Mouse (Mus musculus) G1E (cell line): Measurements from ENCODE around the gene Myf5. TPM values are rescaled to one million over a fixed set of nuclear protein-coding genes. Genes with fewer than 3 reads are reported as not detected.

Experiments
- ATAC-seq: 2 replicates; pipeline ENCODE4 v1.8.0; 2016; ENCODE audit warnings: mild to moderate bottlenecking; ENCODE audit not compliant: insufficient number of reproducible peaks, poor library complexity, low FRiP score, severe bottlenecking; ENCODE audit errors: extremely low read depth
- DNase-seq: peaks from one replicate; pipeline ENCODE4 v3.0.0; 2012; ENCODE audit warnings: low spot score
- H3K27me3 ChIP-seq: 2 replicates; pipeline ENCODE4 v1.6.1; 2012; ENCODE audit warnings: mild to moderate bottlenecking, low read length, inconsistent platforms; ENCODE audit not compliant: insufficient read depth
- H3K36me3 ChIP-seq: replicated peaks from 2 replicates; pipeline ENCODE3; 2012; ENCODE audit warnings: mild to moderate bottlenecking, inconsistent platforms
- H3K4me1 ChIP-seq: 2 replicates; pipeline ENCODE4 v1.6.1; 2012; ENCODE audit warnings: low read depth, low read length, inconsistent platforms, mixed read lengths; ENCODE audit not compliant: insufficient read depth
- H3K4me3 ChIP-seq: 2 replicates; pipeline ENCODE4 v1.5.1; 2012; ENCODE audit warnings: low read depth, mild to moderate bottlenecking, inconsistent platforms, low read length, moderate library complexity, mixed read lengths
- H3K9me3 ChIP-seq: replicated peaks from 2 replicates; pipeline ENCODE4 v1.6.1; 2012; ENCODE audit warnings: inconsistent platforms
- CTCF ChIP-seq: IDR thresholded peaks from 2 replicates; pipeline ENCODE4 v1.5.1; 2012; ENCODE audit warnings: low read depth, low read length, inconsistent platforms, mixed read lengths
- GATA1 ChIP-seq: IDR thresholded peaks from 2 replicates; pipeline ENCODE4 v1.6.1; 2012; ENCODE audit warnings: borderline replicate concordance, low read length, inconsistent platforms, mixed read lengths
- GATA2 ChIP-seq: IDR thresholded peaks from 2 replicates; pipeline ENCODE4 v1.6.1; 2012; ENCODE audit warnings: low read depth, low read length, inconsistent platforms, borderline replicate concordance
- POLR2AphosphoS5 ChIP-seq: IDR thresholded peaks from 2 replicates; pipeline ENCODE4 v1.6.1; 2012; ENCODE audit warnings: low read depth, low read length, inconsistent platforms; ENCODE audit not compliant: insufficient replicate concordance
- TAL1 ChIP-seq: conservative IDR thresholded peaks from 2 replicates; pipeline ENCODE4 v1.6.1; 2012; ENCODE audit warnings: low read depth, low read length, inconsistent platforms, mixed read lengths
- polyA plus RNA-seq: library from polyadenylated mRNA; stranded (reverse); fragments of >175 nt; gene quantifications from 2 replicates; pipeline ENCODE4 v1.2.3, GENCODE M21; 2012
- total RNA-seq, 2 experiments: library from RNA; stranded (forward) in 1 of 2; stranded (reverse) in 1 of 2; fragments of 200-1000 nt in 1 of 2; fragments of >200 nt in 1 of 2; fragmentation: Nextera tagmentation in 1 of 2; gene quantifications; 2 replicates each; pipeline ENCODE4 v1.2.3; 2014 to 2017

Myf5 gene
- total and polyA plus RNA-seq, 3 experiments: not detected

- Histone ChIP-seq H3K9me3 (peaks cover 3% of the 10 kb centered on the region), H3K27me3 (no peaks in the 10 kb centered on the region), H3K36me3 (no peaks in the 10 kb centered on the region), H3K4me1 (no peaks in the 10 kb centered on the region), H3K4me3 (no peak overlapping the region)
- DNase-seq (no peak), ATAC-seq (no peak)
- no peak for TF ChIP-seq CTCF
Measured at GRCm38 (mm10) chr10:107449496-107450330, 36.2 kb downstream of the Myf5 start.

- H3K9me3 ChIP-seq: peaks cover 5% of the 10 kb centered on the region
- H3K27me3 ChIP-seq: no peaks in the 10 kb centered on the region
- no peak for ATAC-seq
- DNase-seq: no peak
- no peaks in the 10 kb centered on the region for H3K4me1 ChIP-seq
- no peak overlapping the region for H3K4me3 ChIP-seq
- no peak for TF ChIP-seq GATA2
- TF ChIP-seq TAL1: no peak
- TF ChIP-seq GATA1: no peak
- no peak for TF ChIP-seq POLR2AphosphoS5
- no peak for TF ChIP-seq CTCF
- H3K36me3 ChIP-seq: no peaks in the 10 kb centered on the region
Measured at GRCm38 (mm10) chr10:107442781-107443180, 43.2 kb downstream of the Myf5 start.

DNA sequence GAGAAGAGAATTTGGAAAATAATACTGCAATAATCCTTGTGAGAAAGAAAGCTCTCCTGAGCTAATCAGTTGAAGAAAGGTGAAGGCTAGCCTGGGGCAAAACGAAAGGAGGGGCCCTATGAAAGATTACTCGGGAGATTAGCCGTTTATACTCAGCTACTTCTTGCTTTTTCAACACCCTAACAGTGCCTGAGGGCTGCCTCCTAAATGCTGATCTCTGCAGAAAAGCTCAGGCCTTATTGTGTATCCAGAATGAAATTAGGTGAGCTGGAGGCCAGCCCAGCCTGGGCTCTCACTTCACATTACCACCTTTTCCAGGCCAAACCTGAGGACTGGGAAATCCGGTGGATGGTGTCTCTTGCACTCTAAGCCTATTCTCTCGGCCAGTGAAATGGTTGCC, 49.0 kb downstream of the Myf5 start:
- H3K4me3 ChIP-seq: no peak overlapping the region
- no peak for ATAC-seq
- no peaks in the 10 kb centered on the region for H3K4me1 ChIP-seq
- no peaks in the 10 kb centered on the region for H3K36me3 ChIP-seq
- H3K27me3 ChIP-seq: no peaks in the 10 kb centered on the region
- no peak for DNase-seq
- H3K9me3 ChIP-seq: peaks cover 9% of the 10 kb centered on the region
- no peak for TF ChIP-seq CTCF
- no peak for TF ChIP-seq GATA2
- no peak for TF ChIP-seq POLR2AphosphoS5
- TF ChIP-seq TAL1: no peak
- TF ChIP-seq GATA1: no peak

Other genes with a start within 250 kb of the Myf5 start
- not detected in 2 replicates for gene Lin7a, start 214.4 kb downstream of the Myf5 start, total RNA-seq (2014; fragmentation: Nextera tagmentation)
- 0.12 TPM in 1 of 2 replicates, not detected in the other for gene Lin7a, start 214.4 kb downstream of the Myf5 start, total RNA-seq (2017)
- gene Lin7a, start 214.4 kb downstream of the Myf5 start, polyA plus RNA-seq: not detected in 2 replicates
- gene Myf6, start 8.6 kb upstream of the Myf5 start, total RNA-seq (2014; fragmentation: Nextera tagmentation): not detected in 2 replicates
- not detected in 2 replicates for gene Myf6, start 8.6 kb upstream of the Myf5 start, total RNA-seq (2017)
- gene Myf6, start 8.6 kb upstream of the Myf5 start, polyA plus RNA-seq: not detected in 2 replicates
- gene Ptprq, start 233.9 kb upstream of the Myf5 start, total RNA-seq (2014; fragmentation: Nextera tagmentation): not detected in 2 replicates
- under 0.01 and 0.05 TPM in 2 replicates for gene Ptprq, start 233.9 kb upstream of the Myf5 start, total RNA-seq (2017)
- gene Ptprq, start 233.9 kb upstream of the Myf5 start, polyA plus RNA-seq: not detected in 2 replicates